ENCODE assay signal across 9 mouse cellular contexts in genomic region chr15:83760683-83761082, GRCm38 (mm10). TPM values are rescaled to one million over a fixed set of nuclear protein-coding genes. Genes with fewer than 3 reads are reported as not detected.
DNase-seq lines count a peak whose midpoint lies in the region; ATAC-seq and TF ChIP-seq lines count a peak whose summit lies in the region.
"Had no signal": no experiment of that assay in that cellular context is flagged by ENCODE, and none has a peak within 500 bp of the region (broad histone marks: within the 10 kb centered on the region; RNA-seq: fewer than 3 reads in every experiment).

No protein-coding gene starts in this region.

- no peak overlapping the region for H3K27ac ChIP-seq in hindbrain, embryonic 13.5 days
- no peak overlapping the region for H3K27ac ChIP-seq in small intestine, adult 2 months (ENCODE audit: insufficient read depth, low read depth, low read length)
- H3K27ac ChIP-seq: heart, embryonic 15.5 days had no signal

- H3K9ac ChIP-seq in hindbrain, embryonic 13.5 days, result no peak overlapping the region
- H3K9ac ChIP-seq: heart, embryonic 15.5 days had no signal

- no peak overlapping the region for H3K4me2 ChIP-seq in hindbrain, embryonic 13.5 days
- H3K4me2 ChIP-seq: heart, embryonic 15.5 days had no signal

- DNase-seq in CD4-positive, CD25-positive, alpha-beta regulatory T cell, adult 2 months (ENCODE audit: low read depth, low spot score), result peak; percentile 46
- DNase-seq in ovary, postnatal 36 days (ENCODE audit: low spot score), result peak; percentile 33
- DNase-seq in ovary, postnatal 10 days (ENCODE audit: low spot score), result no peak
- peak; percentile 83 for DNase-seq in embryo, embryonic 10 days (ENCODE audit: low spot score)
- DNase-seq in lung, postnatal 14 days, result peak; percentile 39

- ATAC-seq in CD4-positive, CD25-positive, alpha-beta regulatory T cell, adult 4 months, result no peak
- 0 out of 2 replicates have a peak, but pooled peaks have one; percentile 26 for ATAC-seq in hindbrain, embryonic 13.5 days (ENCODE audit: low FRiP score)

- H3K27me3 ChIP-seq in hindbrain, embryonic 13.5 days, result no peaks in the 10 kb centered on the region
- H3K27me3 ChIP-seq in small intestine, adult 2 months (ENCODE audit: control insufficient read depth, insufficient read depth, low read length), result no peaks in the 10 kb centered on the region

- H3K36me3 ChIP-seq in hindbrain, embryonic 13.5 days, result no peaks in the 10 kb centered on the region
- H3K36me3 ChIP-seq in small intestine, adult 2 months (ENCODE audit: control insufficient read depth, insufficient read depth, low read length), result no peaks in the 10 kb centered on the region
- H3K36me3 ChIP-seq: heart, embryonic 15.5 days had no signal

- H3K4me1 ChIP-seq in hindbrain, embryonic 13.5 days (replicated peaks), result peaks cover 8% of the 10 kb centered on the region
- no peaks in the 10 kb centered on the region for H3K4me1 ChIP-seq in small intestine, adult 2 months (ENCODE audit: control insufficient read depth, insufficient read depth, insufficient read length, low read length)
- H3K4me1 ChIP-seq: heart, embryonic 15.5 days had no signal

- no peaks in the 10 kb centered on the region for H3K9me3 ChIP-seq in hindbrain, embryonic 13.5 days
- H3K9me3 ChIP-seq: heart, embryonic 15.5 days had no signal

- no peak for TF ChIP-seq POLR2A in small intestine, adult 2 months (IDR thresholded peaks at IDR 0.05; ENCODE audit: low read depth, low read length)

- WGBS in hindbrain, embryonic 13.5 days, result 4% methylated on average over 10 of the region's 10 CpGs
- WGBS in small intestine, adult 2 months, result 8% methylated on average over 10 of the region's 10 CpGs

- no peak overlapping the region for H3K4me3 ChIP-seq in hindbrain, embryonic 13.5 days
- no peak overlapping the region for H3K4me3 ChIP-seq in small intestine, adult 2 months (ENCODE audit: low read depth, low read length)
- H3K4me3 ChIP-seq: heart, embryonic 15.5 days had no signal

- peak; percentile 54; the same call in 1 of the 2 replicates for TF ChIP-seq CTCF in small intestine, adult 2 months (IDR thresholded peaks at IDR 0.05; ENCODE audit: extremely low read depth, insufficient read length, insufficient replicate concordance, low read depth, low read length)

RNA-seq across cellular contexts. Expression of gene Mpped1, which starts 18.6 kb away (rescaled TPM):
- polyA plus RNA-seq in CD4-positive, CD25-positive, alpha-beta regulatory T cell, adult 4 months (2017; shearing (Covaris generic)), result not detected
- polyA plus RNA-seq in hindbrain, embryonic 13.5 days (2015; fragmentation: Nextera tagmentation; extraction: Ambion mirVana), result 11.3 and 11.7 TPM in 2 replicates
- not detected in 2 replicates for polyA plus RNA-seq in small intestine, adult 2 months (2012; rRNA removed)

RNA-seq across cellular contexts. Expression of gene Scube1, which starts 35.9 kb away (rescaled TPM):
- not detected for polyA plus RNA-seq in CD4-positive, CD25-positive, alpha-beta regulatory T cell, adult 4 months (2017; shearing (Covaris generic))
- 13.5 and 16.5 TPM in 2 replicates for polyA plus RNA-seq in hindbrain, embryonic 13.5 days (2015; fragmentation: Nextera tagmentation; extraction: Ambion mirVana)
- 10.5 and 19.3 TPM in 2 replicates for polyA plus RNA-seq in small intestine, adult 2 months (2012; rRNA removed)

Comparison
In these comparisons a context has a peak if more than half of its experiments do, and no peak if none do; other contexts are left out.
1. RNA of gene Mpped1, which starts 18.6 kb away (polyA plus RNA-seq): 11.3 to 11.7 TPM in hindbrain, embryonic 13.5 days; not detected in CD4-positive, CD25-positive, alpha-beta regulatory T cell, adult 4 months and not detected in small intestine, adult 2 months; every median in the first group is over 10 times any median in the second.
2. RNA of gene Scube1, which starts 35.9 kb away (polyA plus RNA-seq): 10.5 to 19.3 TPM in small intestine, adult 2 months and 13.5 to 16.5 TPM in hindbrain, embryonic 13.5 days; not detected in CD4-positive, CD25-positive, alpha-beta regulatory T cell, adult 4 months; every median in the first group is over 10 times any median in the second.